Mouse (Mus musculus) embryonic facial prominence, embryonic 10.5 days (tissue): ENCODE measurements around the gene Cul4b. TPM values are rescaled to one million over a fixed set of nuclear protein-coding genes. Genes with fewer than 3 reads are reported as not detected.
"Not testable (repeated sequence)": the region's sequence is repeated elsewhere in the genome, so short reads cannot be mapped to it uniquely, and the experiment has no call there.

Source experiments
- DNase-seq: peaks from one replicate; pipeline ENCODE4 v3.0.0-alpha.2; 2017; ENCODE audit warnings: low spot score
- H3K27ac ChIP-seq: fragments of 300-500 bp; sonication (generic); replicated peaks from 2 replicates; pipeline ENCODE4 v1.5.1; 2016; ENCODE audit warnings: mild to moderate bottlenecking
- H3K27me3 ChIP-seq: fragments of 300-500 bp; sonication (generic); replicated peaks from 2 replicates; pipeline ENCODE4 v1.6.1; 2016; ENCODE audit warnings: low read depth, mild to moderate bottlenecking; ENCODE audit not compliant: poor library complexity, severe bottlenecking
- H3K36me3 ChIP-seq: fragments of 300-500 bp; sonication (generic); replicated peaks from 2 replicates; pipeline ENCODE4 v1.6.1; 2016; ENCODE audit warnings: mild to moderate bottlenecking, moderate library complexity
- H3K4me1 ChIP-seq: fragments of 300-500 bp; sonication (generic); 2 replicates; pipeline ENCODE4 v1.6.1; 2016
- H3K4me3 ChIP-seq: fragments of 300-500 bp; sonication (generic); 2 replicates; pipeline ENCODE4 v1.5.1; 2016; ENCODE audit warnings: mild to moderate bottlenecking, moderate library complexity
- H3K9me3 ChIP-seq: fragments of 300-500 bp; sonication (generic); 2 replicates; pipeline ENCODE4 v1.6.1; 2016; ENCODE audit warnings: mild to moderate bottlenecking
- WGBS: fragments of 180-500 bp; shearing (Covaris S2); methylation state at CpG from one replicate; pipeline ENCODE4 v1.1.7; 2016; 5-methylcytosine and 5-hydroxymethylcytosine counted together
- polyA plus RNA-seq: library from polyadenylated mRNA; unstranded; fragments of >200 nt; fragmentation: Nextera tagmentation; extraction: Ambion mirVana; gene quantifications from 2 replicates; pipeline ENCODE4 v1.2.1, GENCODE M21; 2016

Gene Cul4b
- polyA plus RNA-seq, 1 experiment from 2014 or later, result 50.1 TPM

- no peaks in the 10 kb centered on the region for H3K4me1 ChIP-seq
- DNase-seq, result no peak
- no peak overlapping the region for H3K27ac ChIP-seq
- H3K27me3 ChIP-seq, result no peaks in the 10 kb centered on the region
- H3K36me3 ChIP-seq, result peaks cover 44% of the 10 kb centered on the region
- no peaks in the 10 kb centered on the region for H3K9me3 ChIP-seq
- H3K4me3 ChIP-seq, result no peak overlapping the region
Observed at GRCm38 (mm10) chrX:38553255-38553654, 22.7 kb downstream of the Cul4b start.

- H3K27me3 ChIP-seq, result no peaks in the 10 kb centered on the region
- no peaks in the 10 kb centered on the region for H3K9me3 ChIP-seq
- H3K27ac ChIP-seq, result no peak overlapping the region
- H3K36me3 ChIP-seq, result no peaks in the 10 kb centered on the region
- no peak overlapping the region for H3K4me3 ChIP-seq
- peak; percentile 35 for DNase-seq
- H3K4me1 ChIP-seq, result no peaks in the 10 kb centered on the region
- WGBS, result 3% methylated on average over 7 of the region's 7 CpGs
Observed at GRCm38 (mm10) chrX:38514556-38514955, 61.4 kb downstream of the Cul4b start.

- H3K27me3 ChIP-seq, result no peaks in the 10 kb centered on the region
- no peaks in the 10 kb centered on the region for H3K36me3 ChIP-seq
- no peak overlapping the region for H3K27ac ChIP-seq
- 0 out of 2 replicates have a peak, but pooled peaks cover 3% of the 10 kb centered on the region for H3K9me3 ChIP-seq
- 86% methylated on average over 14 of the region's 14 CpGs for WGBS
- no peaks in the 10 kb centered on the region for H3K4me1 ChIP-seq
- H3K4me3 ChIP-seq, result no peak overlapping the region
- DNase-seq, result no peak
Observed at GRCm38 (mm10) chrX:38504846-38505245, 71.2 kb downstream of the Cul4b start.

GRCm38 (mm10) chrX:38502182-38502581 lies 73.8 kb downstream of the Cul4b start:
- H3K36me3 ChIP-seq, H3K9me3 ChIP-seq, H3K4me3 ChIP-seq, H3K27me3 ChIP-seq, DNase-seq, H3K27ac ChIP-seq, H3K4me1 ChIP-seq: not testable (repeated sequence)
- WGBS, result 68% methylated on average over 5 of the region's 5 CpGs

- H3K4me3 ChIP-seq, result peak overlapping the region; percentile 36; the same call in 1 of the 2 replicates
- not testable (repeated sequence) for H3K27me3 ChIP-seq, H3K9me3 ChIP-seq, H3K27ac ChIP-seq, H3K36me3 ChIP-seq, H3K4me1 ChIP-seq
- DNase-seq, result peak; percentile 8
- 26% methylated on average over 20 of the region's 20 CpGs for WGBS
Observed at GRCm38 (mm10) chrX:38485464-38485863, 90.5 kb downstream of the Cul4b start.

Other genes with a start within 250 kb of the Cul4b start
- 68.3 and 70.3 TPM in 2 replicates for gene Lamp2, start 119.7 kb downstream of the Cul4b start, polyA plus RNA-seq
- gene Mcts1, start 24.4 kb upstream of the Cul4b start, polyA plus RNA-seq, result 69.3 and 74.1 TPM in 2 replicates
- 15.8 and 17.0 TPM in 2 replicates for gene C1galt1c1, start 58.9 kb upstream of the Cul4b start, polyA plus RNA-seq
- gene 6030498E09Rik, start 196.5 kb upstream of the Cul4b start, polyA plus RNA-seq, result not detected in 2 replicates